Mouse (Mus musculus): ENCODE measurements at regions not wholly inside any gene's neighbourhood (a gene's known extent, or its start where the extent isn't known, plus 50 kb on each side); places are given as distances from the start of the nearest gene placed in this dataset.

DNA sequence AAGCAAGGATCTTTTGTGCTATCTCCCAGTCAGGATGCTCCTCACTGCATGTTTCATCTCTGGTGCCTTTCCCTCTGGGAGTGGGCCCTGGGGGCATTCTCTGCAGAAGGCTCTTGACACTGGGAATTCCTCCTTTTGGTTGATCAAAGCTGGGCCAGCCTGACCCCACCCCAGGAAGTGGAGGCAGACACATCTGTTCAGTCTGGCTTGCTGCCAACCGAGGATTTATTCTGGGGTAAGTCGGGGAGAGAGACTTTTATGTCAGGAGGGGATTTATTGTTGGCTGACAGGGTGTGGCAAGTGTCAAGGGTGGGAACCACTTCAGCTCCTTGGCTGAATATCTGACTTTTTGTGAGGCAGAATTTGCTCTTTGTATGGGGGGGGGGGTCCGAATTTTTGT, 226.6 kb upstream of the Mpdz start:
- no peak for TF ChIP-seq CTCF (IDR thresholded peaks at IDR 0.05; ENCODE audit: insufficient read depth, low read length)
- no peak for TF ChIP-seq POLR2A (IDR thresholded peaks at IDR 0.05; ENCODE audit: borderline replicate concordance, extremely low read depth, low read depth, low read length)
